Mouse (Mus musculus) C2C12 (cell line): ENCODE measurements at regions not wholly inside any gene's neighbourhood (a gene's known extent, or its start where the extent isn't known, plus 50 kb on each side); places are given as distances from the start of the nearest gene placed in this dataset.

Experiments
- CTCF ChIP-seq: IDR thresholded peaks from one replicate; pipeline ENCODE4 v1.5.1; 2011; ENCODE audit not compliant: control insufficient read depth, insufficient read depth, insufficient read length
- FOSL1 ChIP-seq: IDR thresholded peaks from one replicate; pipeline ENCODE4 v1.8.0; 2011; ENCODE audit warnings: mild to moderate bottlenecking, low read length; ENCODE audit not compliant: poor library complexity, insufficient read depth, severe bottlenecking
- MAX ChIP-seq: IDR thresholded peaks from one replicate; pipeline ENCODE4 v1.6.1; 2011; ENCODE audit warnings: mild to moderate bottlenecking, control low read depth
- MYOD1 ChIP-seq: IDR thresholded peaks from one replicate; pipeline ENCODE4 v1.6.1; 2011; ENCODE audit warnings: low read depth; ENCODE audit not compliant: control insufficient read depth, insufficient read length
- MYOG ChIP-seq: IDR thresholded peaks from one replicate; pipeline ENCODE4 v1.6.1; 2011; ENCODE audit not compliant: control insufficient read depth, insufficient read length; ENCODE audit errors: extremely low read depth
- USF1 ChIP-seq: IDR thresholded peaks from one replicate; pipeline ENCODE4 v1.6.1; 2011; ENCODE audit warnings: low read depth, mild to moderate bottlenecking, control low read depth, moderate library complexity

DNA sequence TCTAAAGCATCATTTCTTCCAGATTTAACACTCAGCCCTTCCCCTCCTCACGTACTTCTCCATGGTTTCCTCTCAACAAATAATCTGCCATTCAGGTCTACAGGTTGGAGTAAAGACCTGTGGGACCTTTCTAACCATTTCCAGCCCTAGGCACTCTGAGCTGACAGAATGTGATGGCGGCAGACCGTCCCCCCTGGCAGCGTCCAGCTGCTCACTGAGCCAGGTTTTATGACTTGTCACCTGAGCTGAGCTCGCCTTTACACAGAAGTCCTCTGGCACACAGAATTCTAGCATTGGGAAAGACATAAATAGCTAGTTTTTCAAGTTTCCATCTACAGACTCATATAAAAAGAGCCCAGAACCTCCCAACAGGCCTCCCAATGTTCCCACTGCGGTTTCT lies 131.8 kb upstream of the Syt6 start:
- TF ChIP-seq CTCF (no peak), MAX (no peak), USF1 (no peak), FOSL1 (no peak), MYOD1 (no peak), MYOG (no peak)
